Mouse (Mus musculus) adrenal gland, adult 18-20 months (tissue): ENCODE measurements at regions not wholly inside any gene's neighbourhood (a gene's known extent, or its start where the extent isn't known, plus 50 kb on each side); places are given as distances from the start of the nearest gene placed in this dataset.

ENCODE experiments used
- DNase-seq, 2 experiments: peaks; one replicate each; pipeline ENCODE4 v3.0.0; 2021 to 2022; ENCODE audit warnings: low spot score in 2 of 2

- DNase-seq: no peak
Observed at GRCm38 (mm10) chr6:24269633-24270032, 101.7 kb upstream of the Slc13a1 start.

- DNase-seq: no peak
Observed at GRCm38 (mm10) chr6:24263796-24264195, 95.9 kb upstream of the Slc13a1 start.

GRCm38 (mm10) chr6:24262578-24262977, 94.7 kb upstream of the Slc13a1 start:
- DNase-seq: no peak

GRCm38 (mm10) chr6:24245591-24245990, 77.7 kb upstream of the Slc13a1 start:
- no peak for DNase-seq

GRCm38 (mm10) chr6:24238541-24238940, 70.6 kb upstream of the Slc13a1 start:
- DNase-seq: no peak

- no peak for DNase-seq
Observed at GRCm38 (mm10) chr6:24238054-24238453, 70.2 kb upstream of the Slc13a1 start.

GRCm38 (mm10) chr6:24233626-24234025, 65.7 kb upstream of the Slc13a1 start:
- DNase-seq: no peak

GRCm38 (mm10) chr6:24220589-24220988, 52.7 kb upstream of the Slc13a1 start:
- DNase-seq: no peak

GRCm38 (mm10) chr6:24219882-24220522, 52.1 kb upstream of the Slc13a1 start:
- no peak for DNase-seq
